ENCODE assay signal across 18 mouse cellular contexts in genomic region chr5:81200354-81200753, GRCm38 (mm10).
"Had no signal": no experiment of that assay in that cellular context is flagged by ENCODE, and none has a peak within 500 bp of the region (broad histone marks: within the 10 kb centered on the region; RNA-seq: fewer than 3 reads in every experiment).

No protein-coding gene starts in this region.

- H3K4me2 ChIP-seq: lung, embryonic 14.5 days; midbrain, embryonic 12.5 days; neural tube, embryonic 13.5 days; neural tube, embryonic 15.5 days had no signal

- H3K4me3 ChIP-seq: midbrain, embryonic 10.5 days; midbrain, embryonic 12.5 days; myocyte; neural tube, embryonic 13.5 days; neural tube, embryonic 15.5 days had no signal

- H3K36me3 ChIP-seq: midbrain, embryonic 10.5 days; midbrain, embryonic 12.5 days; neural tube, embryonic 13.5 days; neural tube, embryonic 15.5 days had no signal

- H3K4me1 ChIP-seq: midbrain, embryonic 10.5 days; midbrain, embryonic 12.5 days; neural tube, embryonic 15.5 days had no signal

- DNase-seq: lung, adult 18-20 months; lung, embryonic 14.5 days; lung, postnatal 10 days; lung, postnatal 4 days; retina, postnatal 1 day; right cerebral cortex, adult 18-20 months; right cerebral cortex, postnatal 25 days; right cerebral cortex, postnatal 4 days; spleen, adult 18-20 months; thymus, adult 18-20 months; thymus, postnatal 14 days; thymus, postnatal 36 days had no signal

- H3K9me3 ChIP-seq: midbrain, embryonic 10.5 days; midbrain, embryonic 12.5 days; neural tube, embryonic 13.5 days; neural tube, embryonic 15.5 days had no signal

- H3K9ac ChIP-seq: liver, embryonic 14.5 days; lung, embryonic 14.5 days; midbrain, embryonic 12.5 days; neural tube, embryonic 13.5 days; neural tube, embryonic 15.5 days had no signal

- H3K27ac ChIP-seq: liver, embryonic 14.5 days; midbrain, embryonic 10.5 days; midbrain, embryonic 12.5 days; neural tube, embryonic 13.5 days; neural tube, embryonic 15.5 days had no signal

- H3K27me3 ChIP-seq: midbrain, embryonic 12.5 days; neural tube, embryonic 13.5 days; neural tube, embryonic 15.5 days had no signal
